Mouse (Mus musculus) megakaryocyte, embryonic 14.5 days (primary cell): ENCODE measurements at regions not wholly inside any gene's neighbourhood (a gene's known extent, or its start where the extent isn't known, plus 50 kb on each side); places are given as distances from the start of the nearest gene placed in this dataset.

ENCODE experiments used
- H3K27me3 ChIP-seq: replicated peaks from 2 replicates; pipeline ENCODE3; 2012; ENCODE audit warnings: inconsistent platforms
- H3K36me3 ChIP-seq: replicated peaks from 2 replicates; pipeline ENCODE3; 2012; ENCODE audit warnings: low read length, inconsistent platforms, mixed read lengths
- H3K4me1 ChIP-seq: 2 replicates; pipeline ENCODE4 v1.6.1; 2012; ENCODE audit warnings: inconsistent platforms
- H3K4me3 ChIP-seq: replicated peaks from 2 replicates; pipeline ENCODE3; 2012; ENCODE audit warnings: moderate library complexity, mild to moderate bottlenecking, inconsistent platforms
- H3K9me3 ChIP-seq: 2 replicates; pipeline ENCODE4 v1.6.1; 2012; ENCODE audit warnings: inconsistent platforms
- FLI1 ChIP-seq: IDR thresholded peaks from 2 replicates; pipeline ENCODE4 v1.6.1; 2012; ENCODE audit warnings: low read length, inconsistent platforms, mixed read lengths
- GATA1 ChIP-seq: IDR thresholded peaks from 3 replicates; pipeline ENCODE4 v1.6.1; 2012; ENCODE audit warnings: mixed read lengths, low read length, inconsistent platforms, borderline replicate concordance

- Histone ChIP-seq H3K4me1 (peaks cover 8% of the 10 kb centered on the region), H3K27me3 (peaks cover 46% of the 10 kb centered on the region), H3K9me3 (no peaks in the 10 kb centered on the region), H3K36me3 (no peaks in the 10 kb centered on the region), H3K4me3 (no peak overlapping the region)
- TF ChIP-seq GATA1 = no peak
- no peak for TF ChIP-seq FLI1
Observed at GRCm38 (mm10) chr2:75559920-75560319, 99.1 kb upstream of the Hnrnpa3 start.

GRCm38 (mm10) chr2:75563253-75563913 lies 95.7 kb upstream of the Hnrnpa3 start:
- H3K9me3 ChIP-seq = no peaks in the 10 kb centered on the region
- H3K4me3 ChIP-seq = no peak overlapping the region
- TF ChIP-seq GATA1 = no peak
- no peak for TF ChIP-seq FLI1
- peaks cover 47% of the 10 kb centered on the region for H3K27me3 ChIP-seq
- H3K36me3 ChIP-seq = no peaks in the 10 kb centered on the region
- peaks cover 8% of the 10 kb centered on the region for H3K4me1 ChIP-seq

- TF ChIP-seq GATA1 (no peak), FLI1 (no peak)
- peaks cover 51% of the 10 kb centered on the region for H3K27me3 ChIP-seq
- no peaks in the 10 kb centered on the region for H3K9me3 ChIP-seq
- no peaks in the 10 kb centered on the region for H3K36me3 ChIP-seq
- peaks cover 8% of the 10 kb centered on the region for H3K4me1 ChIP-seq
- no peak overlapping the region for H3K4me3 ChIP-seq
Observed at GRCm38 (mm10) chr2:75564809-75565208, 94.3 kb upstream of the Hnrnpa3 start.

GRCm38 (mm10) chr2:75567131-75567530 lies 91.9 kb upstream of the Hnrnpa3 start:
- TF ChIP-seq FLI1 (no peak), GATA1 (no peak)
- Histone ChIP-seq H3K27me3 (peaks cover 43% of the 10 kb centered on the region), H3K4me3 (no peak overlapping the region), H3K9me3 (no peaks in the 10 kb centered on the region), H3K4me1 (peaks cover 8% of the 10 kb centered on the region), H3K36me3 (no peaks in the 10 kb centered on the region)

- Histone ChIP-seq H3K27me3 (peaks cover 38% of the 10 kb centered on the region), H3K4me3 (no peak overlapping the region), H3K9me3 (no peaks in the 10 kb centered on the region), H3K4me1 (no peaks in the 10 kb centered on the region), H3K36me3 (no peaks in the 10 kb centered on the region)
- TF ChIP-seq FLI1 = no peak
- TF ChIP-seq GATA1 = no peak
Observed at GRCm38 (mm10) chr2:75569756-75570155, 89.3 kb upstream of the Hnrnpa3 start.

DNA sequence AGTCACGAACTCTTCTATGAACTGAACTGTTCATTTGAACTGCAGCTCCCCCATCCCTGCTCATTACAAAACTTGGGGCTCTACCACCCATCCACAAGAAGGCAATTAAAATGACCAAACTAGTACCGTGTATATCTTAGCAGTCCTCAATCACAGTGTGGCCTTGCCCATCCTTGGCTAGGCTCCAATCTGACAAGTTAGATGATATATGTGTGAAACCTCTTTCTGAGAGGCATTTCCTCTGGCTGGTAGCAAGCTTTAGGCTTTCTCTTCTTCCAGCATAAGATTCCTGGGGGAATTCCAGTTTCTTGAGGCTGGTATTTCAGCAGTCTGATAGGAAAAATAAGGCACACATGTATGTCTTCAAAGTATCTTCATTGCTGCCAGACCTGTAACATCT lies 88.8 kb upstream of the Hnrnpa3 start:
- no peak overlapping the region for H3K4me3 ChIP-seq
- H3K9me3 ChIP-seq = no peaks in the 10 kb centered on the region
- peaks cover 34% of the 10 kb centered on the region for H3K27me3 ChIP-seq
- H3K4me1 ChIP-seq = no peaks in the 10 kb centered on the region
- H3K36me3 ChIP-seq = no peaks in the 10 kb centered on the region
- TF ChIP-seq GATA1 (no peak), FLI1 (no peak)

DNA sequence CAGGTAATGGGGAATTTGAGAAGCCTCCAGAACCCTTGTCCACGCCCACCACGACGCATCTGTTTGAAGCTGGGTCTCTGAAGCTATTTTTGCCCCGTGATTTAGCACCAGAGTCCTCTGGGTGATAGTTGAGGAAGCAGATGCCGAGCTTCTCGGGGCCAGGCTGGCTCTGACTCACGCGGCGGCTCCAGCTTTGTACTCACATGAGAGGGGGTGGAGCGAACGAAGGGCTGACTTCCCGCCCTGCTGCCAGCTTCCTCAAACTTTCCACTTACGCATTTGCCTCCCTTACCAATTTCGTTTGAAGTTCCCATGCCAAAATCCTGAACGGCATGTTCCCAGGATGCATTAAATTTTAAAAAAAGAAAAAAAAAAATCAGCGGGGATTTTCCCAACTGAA lies 74.1 kb upstream of the Hnrnpa3 start:
- Histone ChIP-seq H3K4me3 (peak overlapping the region; percentile 88), H3K36me3 (no peaks in the 10 kb centered on the region), H3K9me3 (0 out of 2 replicates have a peak, but pooled peaks cover 2% of the 10 kb centered on the region), H3K4me1 (peaks cover 22% of the 10 kb centered on the region), H3K27me3 (peaks cover 4% of the 10 kb centered on the region)
- no peak for TF ChIP-seq FLI1
- no peak for TF ChIP-seq GATA1

DNA sequence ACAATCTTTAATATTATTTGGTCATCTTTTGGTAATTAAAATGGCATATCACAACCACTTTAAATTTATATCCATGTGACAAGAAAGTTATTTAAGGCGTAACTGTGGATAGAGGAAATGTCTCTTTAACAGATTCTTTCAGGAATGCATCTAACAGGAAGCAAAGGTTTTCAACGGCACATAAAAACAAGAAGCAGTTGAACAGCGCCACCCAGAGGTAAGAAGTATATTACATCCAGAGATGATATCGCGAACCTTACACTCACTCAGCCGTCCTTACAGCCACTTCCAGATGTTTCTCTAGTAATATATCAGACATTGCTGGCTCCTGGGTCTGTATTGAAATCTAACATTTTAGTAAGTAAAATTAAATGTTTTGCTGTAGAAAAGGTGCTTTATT lies 70.5 kb upstream of the Hnrnpa3 start:
- H3K36me3 ChIP-seq = no peaks in the 10 kb centered on the region
- H3K4me3 ChIP-seq = no peak overlapping the region
- H3K4me1 ChIP-seq = peaks cover 26% of the 10 kb centered on the region
- TF ChIP-seq GATA1 (no peak; the same call in 2 of the 3 replicates), FLI1 (no peak)
- no peaks in the 10 kb centered on the region for H3K9me3 ChIP-seq
- peaks cover 18% of the 10 kb centered on the region for H3K27me3 ChIP-seq

DNA sequence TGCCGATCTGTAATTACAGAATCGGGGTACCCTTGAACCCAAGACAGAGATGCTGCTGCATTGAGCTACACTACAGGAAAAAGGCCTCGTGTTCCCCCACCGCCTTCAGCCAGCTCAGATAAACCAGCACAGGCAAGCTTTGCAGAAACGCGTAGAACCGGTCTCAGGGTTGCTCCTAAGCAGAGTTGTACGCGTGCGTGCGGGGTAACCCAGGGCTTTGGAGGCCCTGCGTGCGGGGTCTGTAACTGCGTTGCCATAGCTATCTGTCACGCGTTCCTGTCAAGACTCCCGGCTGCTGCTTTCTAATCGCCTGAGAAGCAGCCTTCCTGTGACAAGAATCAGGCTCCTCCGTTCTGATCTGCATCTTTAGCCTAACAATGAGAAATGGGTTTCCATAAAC lies 69.6 kb upstream of the Hnrnpa3 start:
- H3K36me3 ChIP-seq = no peaks in the 10 kb centered on the region
- TF ChIP-seq GATA1 = no peak
- no peak for TF ChIP-seq FLI1
- H3K4me3 ChIP-seq = peak overlapping the region; percentile 87
- peaks cover 22% of the 10 kb centered on the region for H3K27me3 ChIP-seq
- no peaks in the 10 kb centered on the region for H3K9me3 ChIP-seq
- peaks cover 26% of the 10 kb centered on the region for H3K4me1 ChIP-seq

- Histone ChIP-seq H3K36me3 (no peaks in the 10 kb centered on the region), H3K9me3 (no peaks in the 10 kb centered on the region), H3K4me3 (peak overlapping the region; percentile 87), H3K4me1 (peaks cover 20% of the 10 kb centered on the region), H3K27me3 (peaks cover 22% of the 10 kb centered on the region)
- TF ChIP-seq GATA1 (no peak), FLI1 (no peak)
Observed at GRCm38 (mm10) chr2:75590175-75590574, 68.9 kb upstream of the Hnrnpa3 start.
